ENCODE assay signal across 9 mouse cellular contexts in genomic region chr12:112830141-112830540, GRCm38 (mm10). TPM values are rescaled to one million over a fixed set of nuclear protein-coding genes. Genes with fewer than 3 reads are reported as not detected.
DNase-seq lines count a peak whose midpoint lies in the region; ATAC-seq and TF ChIP-seq lines count a peak whose summit lies in the region.
"Had no signal": no experiment of that assay in that cellular context is flagged by ENCODE, and none has a peak within 500 bp of the region (broad histone marks: within the 10 kb centered on the region; RNA-seq: fewer than 3 reads in every experiment).

No protein-coding gene starts in this region.

- DNase-seq in heart, adult 9 months (ENCODE audit: low spot score in 2 of 2) = no peak
- DNase-seq in MEL (ENCODE audit: low read depth, low spot score) = peak; percentile 85
- DNase-seq in forebrain, postnatal 0 days = no peak
- no peak for DNase-seq in layer of hippocampus, postnatal 10 days (ENCODE audit: low spot score in 2 of 2)
- no peak for DNase-seq in right cerebral cortex, postnatal 25 days
- no peak for DNase-seq in cerebellum, adult 11-12 months

- H3K4me2 ChIP-seq in heart, embryonic 16.5 days (ENCODE audit: low read depth, low read length) = peak overlapping the region; percentile 73
- H3K4me2 ChIP-seq in forebrain, postnatal 0 days (ENCODE audit: low read depth) = peak overlapping the region; percentile 71

- H3K9me3 ChIP-seq in heart, embryonic 16.5 days (replicated peaks; ENCODE audit: control insufficient read depth, low read length) = no peaks in the 10 kb centered on the region
- H3K9me3 ChIP-seq in MEL (replicated peaks; ENCODE audit: insufficient read depth, low read length) = no peaks in the 10 kb centered on the region
- no peaks in the 10 kb centered on the region for H3K9me3 ChIP-seq in forebrain, postnatal 0 days (ENCODE audit: low read length)

- no peaks in the 10 kb centered on the region for H3K27me3 ChIP-seq in heart, embryonic 16.5 days (ENCODE audit: control insufficient read depth, insufficient read depth, low read length)
- H3K27me3 ChIP-seq in MEL (ENCODE audit: control insufficient read depth in 1 of 2, insufficient read depth in 2 of 2, low read length in 2 of 2) = no peaks in the 10 kb centered on the region
- H3K27me3 ChIP-seq in forebrain, postnatal 0 days (ENCODE audit: insufficient read depth, low read length) = no peaks in the 10 kb centered on the region
- H3K27me3 ChIP-seq: Patski had no signal

- H3K79me2 ChIP-seq in MEL (ENCODE audit: control insufficient read depth, insufficient read depth, low read length, poor library complexity) (peaks cover 59% of the 10 kb centered on the region), macrophage (ENCODE audit: inconsistent target) (peaks cover 60% of the 10 kb centered on the region)

- H3K27ac ChIP-seq in heart, embryonic 16.5 days (ENCODE audit: low read length) = peak overlapping the region; percentile 77
- peak overlapping the region; percentile 80 for H3K27ac ChIP-seq in MEL (ENCODE audit: control insufficient read depth, low read depth, low read length)
- peak overlapping the region; percentile 80 for H3K27ac ChIP-seq in forebrain, postnatal 0 days (ENCODE audit: low read depth, low read length)
- H3K27ac ChIP-seq in macrophage = peak overlapping the region; percentile 47

- no peak for TF ChIP-seq EP300 in MEL (IDR thresholded peaks at IDR 0.05; ENCODE audit: low read depth in 1 of 2, low read length in 2 of 2)

- peak overlapping the region; percentile 80 for H3K9ac ChIP-seq in heart, embryonic 16.5 days (ENCODE audit: low read length)
- peak overlapping the region; percentile 85 for H3K9ac ChIP-seq in MEL (ENCODE audit: control insufficient read depth, low read depth, low read length, poor library complexity, severe bottlenecking)
- peak overlapping the region; percentile 71 for H3K9ac ChIP-seq in forebrain, postnatal 0 days

- TF ChIP-seq RAD21 in MEL (IDR thresholded peaks at IDR 0.05; ENCODE audit: low read depth, low read length) = no peak

- no peak for ATAC-seq in heart, embryonic 16.5 days (replicated peaks; ENCODE audit: extremely low read depth, insufficient read depth, low FRiP score)
- ATAC-seq in forebrain, postnatal 0 days = no peak

- TF ChIP-seq CTCF in MEL (IDR thresholded peaks at IDR 0.05 in 2 of 3, conservative IDR thresholded peaks at IDR 0.05 in 1 of 3; ENCODE audit: control insufficient read depth in 1 of 3, insufficient read depth in 1 of 3, low read depth in 2 of 3, low read length in 3 of 3, poor library complexity in 1 of 3, severe bottlenecking in 1 of 3) = no peak
- TF ChIP-seq CTCF in forebrain, postnatal 0 days (IDR thresholded peaks at IDR 0.05; ENCODE audit: low read depth) = no peak

- no peak for TF ChIP-seq POLR2A in MEL (IDR thresholded peaks at IDR 0.05; ENCODE audit: control insufficient read depth in 1 of 2, insufficient read depth in 1 of 2, low read depth in 1 of 2, low read length in 2 of 2, poor library complexity in 1 of 2)

- peaks cover 32% of the 10 kb centered on the region for H3K4me1 ChIP-seq in heart, embryonic 16.5 days (ENCODE audit: control insufficient read depth, insufficient read depth, low read length)
- peaks cover 32 to 61% of the 10 kb centered on the region in 2 experiments for H3K4me1 ChIP-seq in MEL (ENCODE audit: control insufficient read depth in 1 of 2, insufficient read depth in 2 of 2, low read length in 2 of 2)
- peaks cover 13% of the 10 kb centered on the region for H3K4me1 ChIP-seq in forebrain, postnatal 0 days (ENCODE audit: insufficient read depth)

- peak overlapping the region; percentile 75 for H3K4me3 ChIP-seq in heart, embryonic 16.5 days (ENCODE audit: low read length)
- H3K4me3 ChIP-seq in MEL (ENCODE audit: control insufficient read depth in 1 of 2, insufficient read depth in 1 of 2, low read depth in 2 of 2, low read length in 2 of 2) (peak overlapping the region; percentile 69 to 88), macrophage (ENCODE audit: inconsistent target) (peak overlapping the region; percentile 84)
- peak overlapping the region; percentile 93 for H3K4me3 ChIP-seq in forebrain, postnatal 0 days (ENCODE audit: low read depth, low read length)

- 7% methylated on average over 2 of the region's 2 CpGs for WGBS in heart, embryonic 16.5 days
- 20% methylated on average over 2 of the region's 2 CpGs for WGBS in forebrain, postnatal 0 days
- 15% methylated on average over 2 of the region's 2 CpGs for WGBS in macrophage (ENCODE audit: missing documents)

- peaks cover 9% of the 10 kb centered on the region for H3K36me3 ChIP-seq in heart, embryonic 16.5 days (ENCODE audit: control insufficient read depth, insufficient read depth)
- H3K36me3 ChIP-seq in MEL (ENCODE audit: control insufficient read depth in 1 of 2, insufficient read depth in 2 of 2, low read length in 2 of 2) = peaks cover 22 to 56% of the 10 kb centered on the region in 2 experiments
- peaks cover 11% of the 10 kb centered on the region for H3K36me3 ChIP-seq in forebrain, postnatal 0 days (ENCODE audit: insufficient read depth)
- H3K36me3 ChIP-seq in macrophage (ENCODE audit: inconsistent target) = no peaks in the 10 kb centered on the region

TF ChIP-seq in MEL, 35 proteins besides CTCF, POLR2A, EP300 and RAD21:
- TF ChIP-seq POLR2AphosphoS5 (IDR thresholded peaks at IDR 0.05; ENCODE audit: borderline replicate concordance, low read depth, low read length) = no peak; the same call in 1 of the 2 replicates
- peak; percentile 69 for TF ChIP-seq GATA1 (IDR thresholded peaks at IDR 0.05; ENCODE audit: low read depth, low read length)
- no peak for TF ChIP-seq MAZ (IDR thresholded peaks at IDR 0.05; ENCODE audit: low read depth, low read length)
TF ChIP-seq in MEL: peak in this region for 1.

RNA-seq across cellular contexts. Expression of gene Cdca4, which starts 0.9 kb away (rescaled TPM):
- polyA plus RNA-seq in heart, embryonic 16.5 days (2015; fragmentation: Nextera tagmentation; extraction: Ambion mirVana) = 44.7 and 53.2 TPM in 2 replicates
- 245 and 279 TPM in 2 replicates for total RNA-seq in MEL (2012; rRNA removed)
- polyA plus RNA-seq in MEL (2012; ENCODE audit: insufficient read depth in 1 of 2, insufficient read length in 2 of 2, low read depth in 1 of 2, low replicate concordance in 2 of 2, missing spikeins in 1 of 2) (100 to 1,000 TPM in 1 of 2 experiments, not detected in 1; 274 TPM), macrophage (2018) (10.7 to 17.8 TPM (median 14.2 TPM) in 3 replicates)
- total RNA-seq in forebrain, postnatal 0 days (2014; rRNA removed) = 28.8 and 31.3 TPM in 2 replicates
- polyA plus RNA-seq in forebrain, postnatal 0 days (2015; fragmentation: Nextera tagmentation; extraction: Ambion mirVana) = 29.7 and 33.0 TPM in 2 replicates
- 10 to 100 TPM in 23 of 26 experiments, 1 to 10 TPM in 3; 5.3 to 54.6 (median 24.2) TPM for total RNA-seq in macrophage (2018; cell fraction: chromatin; rRNA removed)
- 10 to 100 TPM in 22 of 26 experiments, 1 to 10 TPM in 4; 7.2 to 27.0 (median 12.5) TPM for total RNA-seq in macrophage (2018; cell fraction: cytosol; rRNA removed)
- 10 to 100 TPM in 21 of 26 experiments, 1 to 10 TPM in 5; 7.7 to 62.7 (median 23.5) TPM for total RNA-seq in macrophage (2018; cell fraction: nucleus; rRNA removed)
- total RNA-seq in layer of hippocampus, postnatal 10 days (2021) = 10 to 100 TPM in 1 of 2 experiments, 1 to 10 TPM in 1; 8.8 to 13.0 TPM

RNA-seq across cellular contexts. Expression of gene Clba1, which starts 21.4 kb away (rescaled TPM):
- 6.0 and 8.4 TPM in 2 replicates for polyA plus RNA-seq in heart, embryonic 16.5 days (2015; fragmentation: Nextera tagmentation; extraction: Ambion mirVana)
- 11.2 and 15.2 TPM in 2 replicates for total RNA-seq in MEL (2012; rRNA removed)
- polyA plus RNA-seq in MEL (2012; ENCODE audit: insufficient read depth in 1 of 2, insufficient read length in 2 of 2, low read depth in 1 of 2, low replicate concordance in 2 of 2, missing spikeins in 1 of 2) (10 to 100 TPM in 1 of 2 experiments, not detected in 1; 21.4 TPM), macrophage (2018) (1.9 to 4.4 TPM (median 4.2 TPM) in 3 replicates)
- 17.6 and 19.5 TPM in 2 replicates for total RNA-seq in forebrain, postnatal 0 days (2014; rRNA removed)
- 23.5 and 26.1 TPM in 2 replicates for polyA plus RNA-seq in forebrain, postnatal 0 days (2015; fragmentation: Nextera tagmentation; extraction: Ambion mirVana)
- total RNA-seq in macrophage (2018; cell fraction: chromatin; rRNA removed) = 1 to 10 TPM in 20 of 26 experiments, under 1 TPM in 6; 0.48 to 6.2 (median 2.3) TPM
- total RNA-seq in macrophage (2018; cell fraction: cytosol; rRNA removed) = 1 to 10 TPM; 2.4 to 6.4 (median 3.8) TPM
- total RNA-seq in macrophage (2018; cell fraction: nucleus; rRNA removed) = 1 to 10 TPM; 1.8 to 5.3 (median 2.9) TPM
- 10 to 100 TPM; 12.3 to 15.5 TPM for total RNA-seq in layer of hippocampus, postnatal 10 days (2021)

RNA-seq across cellular contexts. Expression of gene Ahnak2, which starts 27.7 kb away (rescaled TPM):
- polyA plus RNA-seq in heart, embryonic 16.5 days (2015; fragmentation: Nextera tagmentation; extraction: Ambion mirVana) = 2.0 and 2.1 TPM in 2 replicates
- total RNA-seq in MEL (2012; rRNA removed) = 1.2 and 2.6 TPM in 2 replicates
- polyA plus RNA-seq in MEL (2012; ENCODE audit: insufficient read depth in 1 of 2, insufficient read length in 2 of 2, low read depth in 1 of 2, low replicate concordance in 2 of 2, missing spikeins in 1 of 2) (10 to 100 TPM in 1 of 2 experiments, not detected in 1; 11.4 TPM), macrophage (2018) (41.7 to 78.3 TPM (median 63.2 TPM) in 3 replicates)
- total RNA-seq in forebrain, postnatal 0 days (2014; rRNA removed) = 2.5 and 3.0 TPM in 2 replicates
- polyA plus RNA-seq in forebrain, postnatal 0 days (2015; fragmentation: Nextera tagmentation; extraction: Ambion mirVana) = 0.88 and 1.3 TPM in 2 replicates
- total RNA-seq in macrophage (2018; cell fraction: chromatin; rRNA removed) = 1,000 to 10,000 TPM in 1 of 26 experiments, 100 to 1,000 TPM in 25; 132 to 1,128 (median 253) TPM
- total RNA-seq in macrophage (2018; cell fraction: cytosol; rRNA removed) = 100 to 1,000 TPM in 12 of 26 experiments, 10 to 100 TPM in 14; 46.7 to 172 (median 94.6) TPM
- 100 to 1,000 TPM; 108 to 342 (median 214) TPM for total RNA-seq in macrophage (2018; cell fraction: nucleus; rRNA removed)
- 10 to 100 TPM; 11.8 to 17.1 TPM for total RNA-seq in layer of hippocampus, postnatal 10 days (2021)

RNA-seq across cellular contexts. Expression of gene Gpr132, which starts 37.9 kb away (rescaled TPM):
- polyA plus RNA-seq in heart, embryonic 16.5 days (2015; fragmentation: Nextera tagmentation; extraction: Ambion mirVana) = 1.4 and 3.6 TPM in 2 replicates
- total RNA-seq in MEL (2012; rRNA removed) = 6.5 and 6.8 TPM in 2 replicates
- polyA plus RNA-seq in MEL (2012; ENCODE audit: insufficient read depth in 1 of 2, insufficient read length in 2 of 2, low read depth in 1 of 2, low replicate concordance in 2 of 2, missing spikeins in 1 of 2) = 1 to 10 TPM in 1 of 2 experiments, not detected in 1; 5.4 TPM
- 0.10 TPM in 1 of 2 replicates, not detected in the other for total RNA-seq in forebrain, postnatal 0 days (2014; rRNA removed)
- polyA plus RNA-seq in forebrain, postnatal 0 days (2015; fragmentation: Nextera tagmentation; extraction: Ambion mirVana) = not detected in 2 replicates
- 10 to 100 TPM in 17 of 26 experiments, 1 to 10 TPM in 9; 3.0 to 63.3 (median 17.6) TPM for total RNA-seq in macrophage (2018; cell fraction: chromatin; rRNA removed)
- total RNA-seq in macrophage (2018; cell fraction: cytosol; rRNA removed) = 10 to 100 TPM in 8 of 26 experiments, 1 to 10 TPM in 18; 2.8 to 35.1 (median 6.6) TPM
- 100 to 1,000 TPM in 3 of 26 experiments, 10 to 100 TPM in 20, 1 to 10 TPM in 3; 7.3 to 110 (median 37.5) TPM for total RNA-seq in macrophage (2018; cell fraction: nucleus; rRNA removed)
- 1.7 to 5.8 TPM (median 2.0 TPM) in 3 replicates for polyA plus RNA-seq in macrophage (2018)
- total RNA-seq in layer of hippocampus, postnatal 10 days (2021) = not detected
- polyA plus RNA-seq: Patski had no signal
